Mouse (Mus musculus) gastrocnemius, adult 2 months (tissue): Measurements from ENCODE around the gene Vars. TPM values are rescaled to one million over a fixed set of nuclear protein-coding genes. Genes with fewer than 3 reads are reported as not detected.

Source experiments
- DNase-seq: peaks from one replicate; pipeline ENCODE4 v3.0.0; 2022
- H3K27ac ChIP-seq: fragments of 200-600 bp; 2 replicates; pipeline ENCODE4 v1.8.1; 2022; ENCODE audit warnings: mild to moderate bottlenecking
- H3K4me3 ChIP-seq: fragments of 200-600 bp; 2 replicates; pipeline ENCODE4 v1.8.1; 2022; ENCODE audit warnings: mild to moderate bottlenecking, moderate library complexity
- CTCF ChIP-seq: fragments of 200-600 bp; IDR thresholded peaks from 2 replicates; pipeline ENCODE4 v1.8.1; 2022; ENCODE audit warnings: antibody characterized with exemption, mild to moderate bottlenecking, moderate library complexity
- intact Hi-C: fragments of 180-260 bp; cut with DNase I; formaldehyde crosslinking; loops from one replicate; pipeline ENCODE4 v1.15.1; 2025
- total RNA-seq, 2 experiments: library from RNA; stranded (reverse); gene quantifications; 2 replicates each; pipeline ENCODE4 v1.2.3; 2021

Vars gene
- total RNA-seq, 2 experiments from 2014 or later, result 31.0 to 35.2 TPM

DNA sequence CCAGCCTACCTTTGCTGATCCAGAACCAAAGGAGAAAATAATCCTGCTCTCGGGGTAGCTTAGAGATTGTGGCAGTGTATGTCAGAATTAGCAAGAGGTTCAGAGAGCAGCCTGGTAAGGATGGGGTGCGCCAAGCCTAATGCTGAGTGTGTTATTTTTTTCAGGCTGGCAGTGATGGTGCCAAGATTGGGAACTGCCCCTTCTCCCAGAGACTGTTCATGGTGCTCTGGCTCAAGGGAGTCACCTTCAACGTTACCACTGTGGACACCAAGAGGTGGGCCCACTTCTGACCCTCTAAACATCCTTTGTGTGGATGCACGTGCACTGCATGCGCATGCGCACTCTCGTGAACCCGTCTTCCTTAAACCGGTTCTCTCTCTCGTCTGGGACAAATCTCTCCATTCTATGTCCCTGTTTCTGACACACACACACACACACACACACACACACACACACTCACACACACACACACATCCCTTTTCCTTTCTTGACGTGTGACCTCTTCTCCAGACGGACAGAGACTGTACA is 51.5 kb downstream of the Vars start:
- no peak for DNase-seq
- peak overlapping the region; percentile 82 for H3K4me3 ChIP-seq
- intact Hi-C loops, result no loop called here
- TF ChIP-seq CTCF, result no peak
- peak overlapping the region; percentile 91 for H3K27ac ChIP-seq

DNA sequence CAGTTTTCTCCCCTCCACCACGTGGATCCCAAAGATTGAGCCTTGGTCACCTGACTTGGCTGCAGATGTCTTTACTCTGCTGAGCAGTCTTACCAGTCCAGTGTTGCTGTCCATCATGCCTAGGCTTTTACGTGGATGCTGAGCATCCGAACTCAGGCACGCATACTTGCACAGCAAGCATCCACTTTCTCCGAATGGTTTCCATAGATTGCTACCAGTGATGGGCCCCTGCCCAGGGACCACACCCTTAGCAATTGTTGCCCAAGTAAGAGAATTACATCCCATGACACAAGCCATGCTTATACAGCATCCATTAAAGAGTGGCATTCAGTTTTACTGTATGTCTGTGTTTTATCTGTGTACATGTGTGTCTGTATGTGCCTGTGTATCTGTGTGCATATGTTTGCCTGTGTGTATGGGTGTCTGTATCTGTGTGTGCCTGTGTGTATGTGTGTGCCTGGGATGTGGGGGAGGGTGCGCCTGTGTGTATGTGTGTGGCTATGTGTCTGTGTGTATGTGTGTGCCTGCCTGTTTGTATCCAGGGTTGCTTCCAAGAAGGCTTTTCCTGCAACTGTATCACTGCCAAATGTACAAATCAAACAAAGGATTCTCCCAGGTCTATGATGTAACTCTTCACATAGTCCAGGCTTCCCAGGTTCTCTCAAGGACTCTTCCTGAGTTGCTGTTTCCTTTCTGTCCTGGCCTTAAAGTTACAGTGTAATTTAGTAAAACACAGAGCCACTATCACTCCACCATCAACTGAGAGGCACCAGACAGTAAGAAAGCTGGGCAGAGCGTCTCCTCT is 55.1 kb downstream of the Vars start:
- intact Hi-C loops, result no loop called here
- Histone ChIP-seq H3K27ac (no peak overlapping the region), H3K4me3 (no peak overlapping the region)
- no peak for DNase-seq
- TF ChIP-seq CTCF, result no peak

DNA sequence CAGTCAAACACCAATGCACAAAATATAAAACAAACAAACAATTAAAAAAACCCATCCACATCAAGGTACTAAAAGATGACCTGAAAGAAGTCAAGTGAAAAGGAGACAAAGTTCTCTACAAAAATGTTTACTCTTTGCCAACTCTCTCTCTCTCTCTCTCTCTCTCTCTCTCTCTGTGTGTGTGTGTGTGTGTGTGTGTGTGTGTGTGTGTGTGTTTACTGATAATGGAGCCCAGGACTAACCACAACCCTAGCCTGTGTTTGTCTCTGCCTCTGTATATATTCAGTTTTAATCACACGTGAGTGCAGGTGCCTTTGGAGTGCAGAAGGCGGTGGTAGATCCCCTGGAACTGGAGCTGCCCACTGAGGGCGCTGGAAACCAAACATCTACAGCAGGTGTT is 56.3 kb downstream of the Vars start:
- no peak for TF ChIP-seq CTCF
- no peak overlapping the region for H3K4me3 ChIP-seq
- no peak overlapping the region for H3K27ac ChIP-seq
- DNase-seq, result no peak
- intact Hi-C loops, result no loop called here

DNA sequence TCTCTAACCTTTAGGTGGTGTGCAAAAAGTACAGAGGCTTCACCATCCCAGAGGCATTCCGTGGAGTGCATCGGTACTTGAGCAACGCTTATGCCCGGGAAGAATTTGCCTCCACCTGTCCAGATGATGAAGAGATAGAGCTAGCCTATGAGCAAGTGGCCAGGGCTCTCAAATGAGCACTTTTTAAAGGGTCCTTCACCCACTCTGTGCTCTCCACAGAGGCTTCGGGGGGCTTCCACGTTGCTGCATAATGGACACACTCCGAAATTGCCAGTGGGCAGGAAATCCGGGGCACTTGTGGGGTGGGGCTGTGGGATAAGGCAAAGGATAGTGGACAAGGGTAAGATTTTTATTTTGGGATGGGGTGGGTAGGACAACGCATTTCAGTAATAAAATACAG is 57.5 kb downstream of the Vars start:
- peak overlapping the region; percentile 91 for H3K27ac ChIP-seq
- H3K4me3 ChIP-seq, result peak overlapping the region; percentile 86
- no peak for TF ChIP-seq CTCF
- intact Hi-C loops, result loop anchor here (2.0 kb wide), 1 partner anchor 38 kb away; no protein-coding TSS in a partner anchor
- DNase-seq, result no peak

DNA sequence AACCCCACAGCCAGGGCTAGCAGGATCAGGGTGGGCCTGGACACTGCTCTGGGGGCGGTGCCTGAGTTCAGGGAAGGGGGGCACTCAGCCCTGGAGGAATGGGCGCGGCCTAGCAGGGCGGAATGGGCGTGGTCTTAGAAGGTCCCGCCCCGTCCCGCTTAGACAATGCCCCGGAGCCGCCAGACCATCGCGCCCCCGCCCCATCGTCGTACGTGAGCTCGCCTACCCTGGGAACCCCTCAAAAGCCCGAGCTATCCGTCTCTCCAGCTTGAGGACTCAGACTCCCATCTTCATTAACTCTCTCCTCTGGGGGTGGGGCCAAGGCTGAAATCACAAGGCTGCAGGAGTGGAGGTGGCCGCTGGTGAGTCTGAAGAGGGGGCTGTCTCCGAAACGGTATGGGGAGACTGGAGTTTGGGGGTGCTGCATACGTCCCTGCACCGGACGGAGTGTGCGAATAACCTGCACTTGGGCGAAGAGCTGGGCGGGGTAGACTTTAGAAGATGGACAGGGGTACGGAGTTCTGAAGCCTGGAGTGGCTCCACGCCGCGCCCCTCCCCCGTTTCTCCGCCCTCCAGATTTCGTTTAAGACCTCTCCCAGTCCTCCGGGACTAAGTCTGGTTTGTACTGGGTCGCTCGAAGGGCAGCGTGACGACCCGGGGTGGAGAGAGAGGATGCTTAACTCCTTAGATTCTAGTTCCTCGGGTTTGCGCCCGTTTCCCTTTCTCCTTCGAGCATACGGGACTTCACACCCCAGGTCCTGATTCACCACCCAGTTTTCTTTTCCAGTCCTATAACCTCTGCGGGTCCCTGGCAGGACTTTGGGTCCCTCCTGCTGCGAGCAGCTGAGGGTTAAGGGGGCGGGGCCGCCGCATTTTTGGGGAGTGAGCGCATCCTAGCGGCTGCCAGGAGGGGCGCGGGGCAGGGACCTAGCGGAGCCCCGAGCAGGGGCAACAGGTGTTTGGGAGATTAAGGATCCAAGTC is 58.4 kb downstream of the Vars start, which contains the start of gene Ddah2:
Gene Ddah2, plus strand, starts transcription at position 125 of the 982 bp plus-strand sequence.
- TF ChIP-seq CTCF, result peak; percentile 72
- H3K27ac ChIP-seq, result peak within 1 kb of the TSS; percentile 91
- peak; percentile 92 for DNase-seq
- peak within 1 kb of the TSS; percentile 86 for H3K4me3 ChIP-seq
- intact Hi-C loops, result loop anchor here (2.0 kb wide), 1 partner anchor 38 kb away; no protein-coding TSS in a partner anchor

DNA sequence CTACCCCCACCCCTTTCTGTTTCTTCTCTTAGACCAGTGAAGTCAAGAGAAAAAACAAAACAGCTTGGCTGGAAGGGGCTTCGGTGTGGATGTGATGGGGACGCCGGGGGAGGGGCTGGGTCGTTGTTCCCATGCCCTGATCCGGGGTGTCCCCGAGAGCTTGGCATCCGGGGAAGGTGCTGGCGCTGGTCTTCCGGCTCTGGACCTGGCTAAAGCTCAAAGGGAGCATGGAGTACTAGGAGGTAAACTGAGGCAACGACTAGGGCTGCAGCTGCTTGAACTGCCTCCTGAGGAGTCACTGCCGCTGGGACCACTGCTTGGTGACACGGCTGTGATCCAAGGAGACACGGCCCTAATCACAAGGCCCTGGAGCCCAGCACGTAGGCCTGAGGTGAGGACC is 59.3 kb downstream of the Vars start:
- H3K4me3 ChIP-seq, result peak overlapping the region; percentile 86
- no peak for DNase-seq
- H3K27ac ChIP-seq, result peak overlapping the region; percentile 91
- intact Hi-C loops, result no loop called here
- TF ChIP-seq CTCF, result no peak

DNA sequence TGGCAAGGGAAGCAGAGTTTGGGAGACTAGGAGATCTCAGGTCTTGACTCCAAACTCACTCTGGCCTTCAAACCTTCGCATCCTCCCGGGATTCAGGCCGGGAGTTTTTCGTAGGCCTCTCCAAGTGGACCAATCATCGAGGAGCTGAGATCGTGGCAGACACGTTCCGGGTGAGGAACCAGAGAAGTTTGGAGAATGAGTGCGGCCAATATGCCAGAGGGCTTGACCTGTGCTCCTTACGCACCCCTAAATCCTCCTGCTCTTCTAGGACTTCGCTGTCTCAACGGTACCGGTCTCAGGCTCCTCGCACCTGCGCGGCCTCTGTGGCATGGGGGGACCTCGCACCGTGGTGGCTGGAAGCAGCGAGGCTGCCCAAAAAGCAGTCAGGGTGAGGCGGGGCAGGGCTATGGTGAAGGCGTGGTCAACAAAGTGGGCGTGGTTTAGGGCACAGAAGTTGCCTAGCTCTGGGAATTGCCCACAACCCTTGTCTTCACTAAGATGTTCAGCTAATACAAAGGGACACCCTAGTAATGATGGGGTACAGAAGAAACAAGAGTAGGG is 60.0 kb downstream of the Vars start:
- TF ChIP-seq CTCF, result no peak
- DNase-seq, result peak; percentile 64
- peak overlapping the region; percentile 86 for H3K4me3 ChIP-seq
- H3K27ac ChIP-seq, result peak overlapping the region; percentile 91
- intact Hi-C loops, result no loop called here

DNA sequence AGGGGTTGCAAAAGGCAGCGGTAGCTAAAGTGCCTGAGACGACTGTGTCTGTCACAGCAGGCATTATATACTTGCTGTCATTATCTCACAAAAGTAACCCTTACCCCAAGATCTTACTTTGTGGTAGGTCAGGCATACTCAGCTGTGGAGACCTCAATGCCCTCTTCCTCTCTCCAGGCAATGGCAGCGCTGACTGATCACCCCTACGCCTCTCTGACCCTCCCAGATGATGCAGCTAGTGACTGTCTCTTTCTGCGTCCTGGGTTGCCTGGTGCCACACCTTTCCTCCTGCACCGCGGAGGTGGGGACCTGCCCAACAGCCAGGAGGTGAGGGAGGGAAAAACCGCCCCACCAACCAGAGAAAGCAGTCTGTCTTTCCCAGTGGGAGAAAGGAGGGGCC is 60.5 kb downstream of the Vars start:
- Histone ChIP-seq H3K4me3 (no peak overlapping the region), H3K27ac (no peak overlapping the region)
- intact Hi-C loops, result no loop called here
- TF ChIP-seq CTCF, result no peak
- no peak for DNase-seq

DNA sequence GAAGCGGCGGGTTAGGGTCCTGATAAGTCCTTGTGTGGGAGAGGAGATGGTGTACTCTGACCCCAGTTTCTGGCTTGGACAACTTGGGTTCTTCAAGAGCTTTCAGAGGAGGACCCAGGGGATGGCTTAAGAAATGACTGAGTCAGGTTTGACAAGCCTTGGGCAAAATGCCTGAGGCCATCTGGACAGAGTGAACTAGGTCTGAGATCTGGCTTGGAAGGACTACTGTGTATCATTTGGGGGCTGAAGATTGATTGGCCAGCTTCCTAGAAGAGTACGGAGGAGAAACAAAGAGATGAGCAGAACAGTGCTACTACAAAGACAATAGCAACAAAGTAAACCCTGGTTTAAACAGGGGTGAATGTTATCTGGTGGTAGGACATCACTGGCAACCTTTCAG is 62.7 kb downstream of the Vars start:
- Histone ChIP-seq H3K4me3 (no peak overlapping the region), H3K27ac (no peak overlapping the region)
- TF ChIP-seq CTCF, result no peak
- intact Hi-C loops, result no loop called here
- peak; percentile 34 for DNase-seq

DNA sequence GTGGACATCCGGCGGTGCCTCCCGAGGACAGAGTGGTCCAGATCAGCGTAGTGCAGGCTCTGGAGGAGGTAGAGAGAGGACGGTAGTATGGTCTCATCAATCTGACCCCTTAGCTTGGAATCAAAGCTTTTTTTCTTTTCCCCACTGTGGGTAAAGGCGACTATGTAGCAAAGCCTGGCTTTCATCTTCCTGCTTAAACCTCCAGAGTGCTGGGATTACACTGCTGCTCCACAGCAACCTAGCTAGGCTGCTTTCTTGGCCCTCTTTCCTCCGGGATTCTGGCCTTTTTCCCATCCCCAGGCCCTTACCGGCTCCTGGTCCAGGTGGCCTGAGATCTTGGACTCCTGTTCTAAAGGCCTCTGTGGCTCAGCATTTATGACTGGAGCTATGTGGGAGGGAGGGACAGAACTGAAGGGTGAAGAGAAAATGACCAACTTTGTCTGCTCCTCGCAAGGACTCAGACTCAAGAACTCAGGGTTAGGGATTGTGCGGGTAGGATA is 63.6 kb downstream of the Vars start:
- peak overlapping the region; percentile 66 for H3K4me3 ChIP-seq
- H3K27ac ChIP-seq, result peak overlapping the region; percentile 16; the same call in 1 of the 2 replicates
- no peak for TF ChIP-seq CTCF
- intact Hi-C loops, result no loop called here
- no peak for DNase-seq

DNA sequence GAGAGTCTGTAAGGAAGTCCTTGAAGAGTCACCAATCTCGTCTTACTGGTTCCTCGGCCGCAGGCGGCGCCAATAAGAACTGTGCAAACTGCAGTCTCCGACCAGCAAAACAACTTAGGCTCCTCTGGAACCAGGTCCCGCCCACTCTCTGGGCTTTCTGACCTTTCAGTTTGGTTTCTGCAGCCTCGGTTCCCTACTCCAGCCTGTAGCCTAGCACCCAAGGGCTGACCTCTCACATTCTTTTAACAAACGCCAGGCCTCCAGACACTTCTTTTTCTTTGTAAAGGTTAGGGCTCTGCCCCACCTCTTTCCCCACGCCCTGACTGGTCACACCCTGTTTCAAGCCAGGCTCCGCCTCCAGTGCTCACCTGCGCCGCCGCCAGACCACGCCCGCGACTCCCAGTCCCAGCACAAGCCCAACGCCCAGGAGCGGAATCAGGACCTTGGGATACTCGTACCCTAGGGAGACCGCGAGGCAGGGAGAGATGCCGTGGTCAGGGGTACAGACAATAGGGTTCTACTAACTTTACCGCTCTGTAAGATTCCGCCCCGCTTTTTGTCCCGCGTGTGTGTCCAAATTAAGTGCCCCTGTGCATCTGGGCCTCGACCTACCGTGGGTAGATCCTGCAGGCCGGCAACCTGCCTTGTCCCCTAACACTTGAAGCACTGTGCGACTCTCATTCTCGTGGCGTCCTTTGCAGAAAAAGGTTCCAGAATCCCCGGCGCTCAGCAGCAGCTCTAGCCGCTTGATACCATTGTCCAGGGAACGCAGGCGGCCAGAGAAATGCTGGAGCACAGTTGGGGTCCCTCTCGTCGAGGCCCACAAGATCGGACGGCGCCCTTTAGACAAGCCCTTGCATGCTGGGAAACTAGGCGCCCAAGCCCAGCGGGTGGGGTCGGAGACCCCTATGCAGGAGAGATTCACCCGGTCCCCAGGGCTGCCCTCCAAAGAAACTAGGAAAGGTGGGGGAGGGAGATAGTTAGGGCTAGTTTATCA is 64.5 kb downstream of the Vars start, which contains the start of gene Ly6g6c:
Gene Ly6g6c, plus strand, starts transcription at position 438 of the 997 bp plus-strand sequence.
- DNase-seq, result peak; percentile 63
- TF ChIP-seq CTCF, result no peak
- intact Hi-C loops, result no loop called here
- peak within 1 kb of the TSS; percentile 66 for H3K4me3 ChIP-seq
- H3K27ac ChIP-seq, result peak within 1 kb of the TSS; percentile 21; the same call in 1 of the 2 replicates

Other genes starting within 250 kb of the Vars start
- not detected for gene Cyp21a1, start 196.4 kb upstream of the Vars start, total RNA-seq
- gene Stk19, start 164.0 kb upstream of the Vars start, total RNA-seq, result 1 to 10 TPM; 7.3 to 7.7 TPM
- 10 to 100 TPM in 1 of 2 experiments, 1 to 10 TPM in 1; 10.0 to 11.4 TPM for gene Dxo, start 164.0 kb upstream of the Vars start, total RNA-seq
- 10 to 100 TPM; 19.0 to 24.6 TPM for gene Skiv2l, start 150.8 kb upstream of the Vars start, total RNA-seq
- 10 to 100 TPM in 1 of 2 experiments, 1 to 10 TPM in 1; 9.4 to 10.8 TPM for gene Nelfe, start 150.6 kb upstream of the Vars start, total RNA-seq
- gene Cfb, start 138.5 kb upstream of the Vars start, total RNA-seq, result 1 to 10 TPM; 1.9 to 2.0 TPM
- 1 to 10 TPM; 5.2 to 8.3 TPM for gene Zbtb12, start 121.5 kb upstream of the Vars start, total RNA-seq
- gene Gm20547, start 118.9 kb upstream of the Vars start, total RNA-seq, result not detected
- 1 to 10 TPM; 1.3 to 3.4 TPM for gene C2, start 102.7 kb upstream of the Vars start, total RNA-seq
- gene Ehmt2, start 102.5 kb upstream of the Vars start, total RNA-seq, result 10 to 100 TPM; 28.0 to 29.6 TPM
- not detected for gene Slc44a4, start 86.5 kb upstream of the Vars start, total RNA-seq
- gene Neu1, start 69.7 kb upstream of the Vars start, total RNA-seq, result 10 to 100 TPM; 10.5 to 12.0 TPM
- gene Hspa1b, start 41.7 kb upstream of the Vars start, total RNA-seq, result 10 to 100 TPM in 1 of 2 experiments, 1 to 10 TPM in 1; 3.9 to 13.0 TPM
- gene Gm20481, start 31.1 kb upstream of the Vars start, total RNA-seq, result not detected
- gene Hspa1a, start 28.8 kb upstream of the Vars start, total RNA-seq, result 10 to 100 TPM in 1 of 2 experiments, 1 to 10 TPM in 1; 6.8 to 14.1 TPM
- 10 to 100 TPM; 14.9 to 31.2 TPM for gene Hspa1l, start 28.3 kb upstream of the Vars start, total RNA-seq
- gene Lsm2, start 19.1 kb upstream of the Vars start, total RNA-seq, result 10 to 100 TPM; 15.2 to 17.0 TPM
- gene Vwa7, start 15.6 kb downstream of the Vars start, total RNA-seq, result 10 to 100 TPM in 1 of 2 experiments, 1 to 10 TPM in 1; 7.8 to 14.4 TPM
- gene Sapcd1, start 27.0 kb downstream of the Vars start, total RNA-seq, result not detected
- gene Msh5, start 45.8 kb downstream of the Vars start, total RNA-seq, result not detected
- gene Clic1, start 49.0 kb downstream of the Vars start, total RNA-seq, result 10 to 100 TPM in 1 of 2 experiments, 1 to 10 TPM in 1; 7.2 to 11.3 TPM
- 1 to 10 TPM; 6.9 to 9.3 TPM for gene Ddah2, start 58.0 kb downstream of the Vars start, total RNA-seq
- gene Ly6g6c, start 64.4 kb downstream of the Vars start, total RNA-seq, result not detected
- gene Mpig6b, start 65.2 kb downstream of the Vars start, total RNA-seq, result not detected
- gene Ly6g6e, start 75.9 kb downstream of the Vars start, total RNA-seq, result not detected
- 1 to 10 TPM in 1 of 2 experiments, under 1 TPM in 1; 0.50 to 1.9 TPM for gene Ly6g6d, start 77.1 kb downstream of the Vars start, total RNA-seq
- gene Ly6g6f, start 84.6 kb downstream of the Vars start, total RNA-seq, result not detected
- 10 to 100 TPM; 74.2 to 99.7 TPM for gene Abhd16a, start 88.3 kb downstream of the Vars start, total RNA-seq
- not detected for gene Ly6g5c, start 107.3 kb downstream of the Vars start, total RNA-seq
- under 1 TPM in 1 of 2 experiments, not detected in 1; 0.36 TPM for gene Ly6g5b, start 114.4 kb downstream of the Vars start, total RNA-seq
- gene Gpank1, start 120.5 kb downstream of the Vars start, total RNA-seq, result 1 to 10 TPM; 8.5 to 8.7 TPM
- gene Csnk2b, start 121.1 kb downstream of the Vars start, total RNA-seq, result 100 to 1,000 TPM; 186 to 187 TPM
- gene D17H6S53E, start 125.4 kb downstream of the Vars start, total RNA-seq, result 10 to 100 TPM; 13.6 to 24.6 TPM
- not detected for gene Apom, start 131.1 kb downstream of the Vars start, total RNA-seq
- gene Bag6, start 134.2 kb downstream of the Vars start, total RNA-seq, result 100 to 1,000 TPM; 233 to 244 TPM
- 100 to 1,000 TPM in 1 of 2 experiments, 10 to 100 TPM in 1; 98.7 to 120 TPM for gene Prrc2a, start 163.9 kb downstream of the Vars start, total RNA-seq
- under 1 TPM in 1 of 2 experiments, not detected in 1; 0.75 TPM for gene Aif1, start 175.1 kb downstream of the Vars start, total RNA-seq
- gene Lst1, start 187.5 kb downstream of the Vars start, total RNA-seq, result 1 to 10 TPM in 1 of 2 experiments, under 1 TPM in 1; 0.67 to 1.2 TPM
- not detected for gene Ltb, start 193.5 kb downstream of the Vars start, total RNA-seq
- not detected for gene Tnf, start 201.0 kb downstream of the Vars start, total RNA-seq
- under 1 TPM in 1 of 2 experiments, not detected in 1; 0.41 TPM for gene Lta, start 204.4 kb downstream of the Vars start, total RNA-seq
- gene Gm16181, start 219.8 kb downstream of the Vars start, total RNA-seq, result not detected
- 1 to 10 TPM; 1.9 to 2.0 TPM for gene Atp6v1g2, start 232.7 kb downstream of the Vars start, total RNA-seq
- gene Nfkbil1, start 234.8 kb downstream of the Vars start, total RNA-seq, result 1 to 10 TPM; 7.0 to 7.8 TPM
- 10 to 100 TPM; 83.8 to 94.7 TPM for gene Ddx39b, start 240.8 kb downstream of the Vars start, total RNA-seq